Mouse (Mus musculus) activated CD4-positive, CD25-positive, alpha-beta regulatory T cell (primary cell): Measurements from ENCODE around the gene Defb35. TPM values are rescaled to one million over a fixed set of nuclear protein-coding genes. Genes with fewer than 3 reads are reported as not detected.

Experiments
- polyA plus RNA-seq, 2 experiments: library from polyadenylated mRNA; unstranded; fragments of 100-300 nt; shearing (Covaris generic); gene quantifications; one replicate each; pipeline ENCODE4 v1.2.1; 2017

Gene Defb35
- not detected for polyA plus RNA-seq

GRCm38 (mm10) chr8:21938052-21938451 is at the start of gene Defb35:
Defb35 (plus strand) TSS chr8:21938352.

DNA sequence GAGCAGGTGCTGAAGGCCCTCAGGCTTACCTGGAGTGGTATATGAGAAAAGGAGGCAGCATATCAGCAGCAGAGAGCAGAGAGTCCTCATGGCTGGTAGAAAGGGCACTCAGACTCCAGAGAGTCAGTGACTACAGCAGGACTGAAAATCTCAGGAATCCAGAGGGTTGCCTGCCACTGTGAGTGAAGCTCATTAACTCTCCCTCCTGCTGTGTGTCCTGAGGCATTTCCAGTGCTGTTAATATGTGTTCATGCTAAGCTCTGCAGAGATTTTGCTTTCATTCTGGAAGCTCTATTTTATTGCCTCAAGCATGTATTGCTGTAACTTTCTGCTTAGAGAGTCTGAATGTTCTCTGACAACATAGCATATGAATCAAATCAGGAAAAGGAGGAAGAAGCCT is 31.9 kb upstream of the Defb35 start, which contains the start of gene Defb11:
Gene Defb11, minus strand, starts transcription at position 123 of the 400 bp plus-strand sequence.

DNA sequence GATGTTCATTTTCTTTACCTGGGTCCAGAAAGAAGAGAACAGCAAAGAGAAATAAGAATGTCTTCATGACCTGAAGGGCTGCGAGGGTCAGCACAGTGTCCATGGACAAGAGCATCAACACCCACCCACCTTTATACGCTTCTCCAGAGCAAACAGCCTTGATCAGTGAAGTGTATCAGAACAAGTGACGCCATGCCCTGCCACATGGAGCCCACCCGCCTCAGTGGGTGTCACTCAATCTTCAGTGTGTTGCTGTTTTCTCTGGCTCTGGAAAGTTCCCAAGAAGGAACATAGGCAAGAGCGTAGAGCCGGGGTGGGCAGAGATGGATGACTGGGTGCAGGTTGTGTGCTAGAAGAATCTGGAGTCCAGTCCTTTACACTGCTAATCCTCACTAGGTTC is 5.5 kb upstream of the Defb35 start, which contains the start of gene Defb15:
Gene Defb15, minus strand, starts transcription at position 101 of the 400 bp plus-strand sequence.

GRCm38 (mm10) chr8:21946462-21946861 is 8.3 kb downstream of the Defb35 start, which contains the start of gene Defb13:
Defb13 (plus strand) TSS chr8:21946762.

GRCm38 (mm10) chr8:21958414-21958813 is 20.3 kb downstream of the Defb35 start, which contains the start of gene Fam90a1a:
Fam90a1a (plus strand) TSS chr8:21958714.

DNA sequence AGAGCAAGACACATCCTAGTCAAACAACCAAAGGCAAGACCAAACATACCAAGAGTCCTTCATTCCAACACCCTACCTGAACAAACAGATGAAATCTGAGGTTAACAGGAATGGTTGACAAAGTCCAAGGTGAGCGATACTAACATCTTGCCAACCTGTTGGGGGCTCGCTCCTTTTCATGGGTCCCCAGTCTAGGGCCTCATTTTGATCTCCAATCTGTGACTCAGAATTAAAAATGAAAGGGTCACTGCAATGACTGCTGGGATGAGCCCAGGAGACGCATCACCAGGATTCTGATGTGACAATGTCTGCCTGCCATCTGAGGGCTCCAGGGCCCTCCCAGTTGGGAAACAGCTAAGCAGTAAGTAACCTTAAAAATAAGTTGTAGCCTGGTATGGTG is 31.3 kb downstream of the Defb35 start, which contains the start of gene Ccdc70:
Gene Ccdc70, plus strand, starts transcription at position 301 of the 400 bp plus-strand sequence.

Other genes starting within 250 kb of the Defb35 start
- not detected for gene AY761184, start 234.7 kb upstream of the Defb35 start, polyA plus RNA-seq
- not detected for gene Defa24, start 203.9 kb upstream of the Defb35 start, polyA plus RNA-seq
- gene Defb50, start 114.8 kb upstream of the Defb35 start, polyA plus RNA-seq, result not detected
- not detected for gene Defb2, start 98.4 kb upstream of the Defb35 start, polyA plus RNA-seq
- not detected for gene Defb10, start 79.5 kb upstream of the Defb35 start, polyA plus RNA-seq
- not detected for gene Defb9, start 52.9 kb upstream of the Defb35 start, polyA plus RNA-seq
- gene Defb11, start 31.9 kb upstream of the Defb35 start, polyA plus RNA-seq, result not detected
- not detected for gene Defb15, start 5.6 kb upstream of the Defb35 start, polyA plus RNA-seq
- not detected for gene Defb13, start 8.4 kb downstream of the Defb35 start, polyA plus RNA-seq
- gene Fam90a1a, start 20.4 kb downstream of the Defb35 start, polyA plus RNA-seq, result under 1 TPM in 1 of 2 experiments, not detected in 1; 0.25 TPM
- not detected for gene Ccdc70, start 31.4 kb downstream of the Defb35 start, polyA plus RNA-seq
- gene Atp7b, start 122.0 kb downstream of the Defb35 start, polyA plus RNA-seq, result under 1 TPM; 0.04 to 0.10 TPM
- gene Alg11, start 122.4 kb downstream of the Defb35 start, polyA plus RNA-seq, result 1 to 10 TPM; 7.6 to 9.9 TPM
- under 1 TPM; 0.15 to 0.17 TPM for gene Nek5, start 186.7 kb downstream of the Defb35 start, polyA plus RNA-seq
- gene Nek3, start 228.1 kb downstream of the Defb35 start, polyA plus RNA-seq, result 1 to 10 TPM; 3.7 to 5.2 TPM
- gene Ckap2, start 247.5 kb downstream of the Defb35 start, polyA plus RNA-seq, result 1 to 10 TPM; 7.1 to 8.5 TPM